Mouse (Mus musculus): ENCODE results near the gene Tnfsf10.

DNA sequence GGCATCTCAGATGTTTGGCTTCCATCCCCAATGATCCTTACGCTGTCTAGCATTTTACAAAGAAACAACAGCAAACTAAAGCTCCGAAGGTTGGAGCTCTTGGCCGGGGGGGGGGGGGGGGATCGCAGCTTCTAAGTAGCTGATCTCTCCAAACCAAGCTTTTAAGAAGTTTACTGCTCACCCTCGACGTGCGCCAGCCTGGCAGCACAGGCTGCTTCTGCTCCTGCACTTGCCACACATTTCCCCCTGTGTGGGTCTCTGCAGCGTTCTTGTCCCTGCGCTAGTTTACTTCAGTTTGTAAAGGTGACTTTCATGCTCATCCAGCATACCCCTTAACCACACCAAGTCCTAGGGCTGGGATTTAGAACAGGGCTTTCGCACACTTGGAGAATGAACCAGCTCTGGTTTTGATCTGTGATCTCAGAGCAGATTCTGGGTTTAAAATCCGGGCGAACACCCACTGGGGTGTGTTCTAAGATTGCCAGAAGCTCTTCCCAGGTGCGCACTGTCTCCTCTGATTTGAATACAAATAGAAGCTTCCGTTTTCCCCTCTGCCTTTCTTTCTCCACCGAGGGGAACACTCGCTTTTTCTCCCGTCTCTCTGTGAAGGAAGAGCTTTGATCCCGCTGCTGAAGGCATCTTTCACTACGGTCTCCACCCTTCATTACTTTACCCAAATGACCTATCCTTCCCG lies 53.9 kb downstream of the Tnfsf10 start:
- TF ChIP-seq CTCF (IDR thresholded peaks at IDR 0.05; ENCODE audit: low read depth) (no peak), EP300 (IDR thresholded peaks at IDR 0.05; ENCODE audit: low read depth) (no peak)
